ENCODE assay signal across 12 mouse cellular contexts in the genomic region with DNA sequence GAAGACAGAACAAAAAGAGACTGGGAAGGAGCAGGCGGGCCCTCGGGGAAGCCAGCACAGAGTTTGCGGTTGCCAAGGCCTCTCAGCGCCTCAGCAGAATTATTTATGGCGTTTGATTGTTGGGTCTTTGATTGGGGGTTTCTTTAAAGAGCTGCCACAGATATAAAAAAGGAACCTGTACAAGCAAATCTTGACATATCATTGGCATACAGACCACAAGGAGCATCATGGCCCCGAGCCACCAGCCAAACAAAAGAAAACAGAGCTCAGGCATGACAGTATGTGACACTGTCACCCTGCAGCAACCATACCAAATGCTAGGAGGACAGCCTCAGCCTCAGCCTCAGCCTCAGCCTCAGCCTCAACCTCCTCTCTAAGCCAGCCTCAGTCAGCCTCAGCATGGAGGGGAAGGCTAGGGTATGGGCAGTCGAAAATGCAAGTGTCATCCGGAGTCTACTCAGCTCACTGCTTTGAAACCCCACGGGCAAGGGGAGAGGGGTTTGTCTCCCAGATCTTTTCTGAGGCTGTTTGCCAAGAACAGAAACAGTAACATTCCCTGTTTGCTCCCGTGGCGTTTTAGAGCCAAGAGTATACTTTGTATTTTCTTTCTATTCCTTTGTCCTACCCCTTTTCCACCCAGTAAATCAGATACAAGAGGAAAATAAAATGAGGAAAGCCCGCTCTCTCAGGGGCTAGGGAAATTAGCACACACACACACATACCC.
DNase-seq lines count a peak whose midpoint lies in the region; ATAC-seq lines count a peak whose summit lies in the region.
"Had no signal": no experiment of that assay in that cellular context is flagged by ENCODE, and none has a peak within 500 bp of the region (broad histone marks: within the 10 kb centered on the region; RNA-seq: fewer than 3 reads in every experiment).

No protein-coding gene starts in this region.

- 0 out of 2 replicates have a peak, but pooled peaks cover 5% of the 10 kb centered on the region for H3K27me3 ChIP-seq in neural tube, embryonic 11.5 days (ENCODE audit: control insufficient read depth, insufficient read depth, low read length)
- no peaks in the 10 kb centered on the region for H3K27me3 ChIP-seq in forebrain, embryonic 14.5 days (replicated peaks; ENCODE audit: control insufficient read depth, insufficient read depth, low read length)
- H3K27me3 ChIP-seq in hindbrain, embryonic 15.5 days: no peaks in the 10 kb centered on the region
- H3K27me3 ChIP-seq in neural tube, embryonic 13.5 days: peaks cover 34% of the 10 kb centered on the region
- no peaks in the 10 kb centered on the region for H3K27me3 ChIP-seq in intestine, embryonic 15.5 days (replicated peaks)

- peak overlapping the region; percentile 65 for H3K27ac ChIP-seq in neural tube, embryonic 11.5 days (ENCODE audit: low read depth, low read length)
- peak overlapping the region; percentile 85 for H3K27ac ChIP-seq in forebrain, embryonic 14.5 days (ENCODE audit: low read depth, low read length)
- H3K27ac ChIP-seq in hindbrain, embryonic 15.5 days (replicated peaks): peak overlapping the region; percentile 80
- H3K27ac ChIP-seq in neural tube, embryonic 13.5 days (replicated peaks): peak overlapping the region; percentile 80
- H3K27ac ChIP-seq in intestine, embryonic 15.5 days: no peak overlapping the region
- H3K27ac ChIP-seq: liver, embryonic 14.5 days had no signal

- WGBS in neural tube, embryonic 11.5 days: 51% methylated on average over 12 of the region's 12 CpGs
- WGBS in forebrain, embryonic 14.5 days: 18% methylated on average over 12 of the region's 12 CpGs
- WGBS in hindbrain, embryonic 15.5 days: 38% methylated on average over 12 of the region's 12 CpGs
- whole genome bisulfite sequencing in neural tube, embryonic 13.5 days: 22% methylated on average over 12 of the region's 12 CpGs
- 69% methylated on average over 12 of the region's 12 CpGs for WGBS in intestine, embryonic 15.5 days

- H3K9me3 ChIP-seq in neural tube, embryonic 11.5 days (ENCODE audit: control insufficient read depth, low read length): no peaks in the 10 kb centered on the region
- H3K9me3 ChIP-seq in forebrain, embryonic 14.5 days (replicated peaks; ENCODE audit: control insufficient read depth, low read length): no peaks in the 10 kb centered on the region
- no peaks in the 10 kb centered on the region for H3K9me3 ChIP-seq in hindbrain, embryonic 15.5 days
- H3K9me3 ChIP-seq in neural tube, embryonic 13.5 days: no peaks in the 10 kb centered on the region
- no peaks in the 10 kb centered on the region for H3K9me3 ChIP-seq in intestine, embryonic 15.5 days

- DNase-seq in neural tube, embryonic 11.5 days (ENCODE audit: low spot score): peak; percentile 27
- DNase-seq in neural tube, embryonic 10.5 days (ENCODE audit: extremely low spot score, low spot score): no peak
- DNase-seq in forebrain, embryonic 14.5 days (ENCODE audit: low spot score): peak; percentile 67
- DNase-seq in retina, embryonic 14.5 days (ENCODE audit: low spot score): no peak
- DNase-seq in cerebellum, adult 11-12 months: no peak
- DNase-seq: adrenal gland, postnatal 14 days; heart, postnatal 4 days; kidney, postnatal 25 days had no signal

- peak; percentile 38 for ATAC-seq in neural tube, embryonic 11.5 days (ENCODE audit: insufficient read depth, low FRiP score, low TSS enrichment)
- peak; percentile 58 for ATAC-seq in forebrain, embryonic 14.5 days
- ATAC-seq in hindbrain, embryonic 15.5 days (ENCODE audit: low FRiP score, low read depth): peak; percentile 52; the same call in 1 of the 2 replicates
- peak; percentile 54 for ATAC-seq in neural tube, embryonic 13.5 days (ENCODE audit: low read depth)
- no peak for ATAC-seq in intestine, embryonic 15.5 days

- H3K9ac ChIP-seq in neural tube, embryonic 11.5 days (ENCODE audit: low read length): peak overlapping the region; percentile 31; the same call in 1 of the 2 replicates
- H3K9ac ChIP-seq in forebrain, embryonic 14.5 days (ENCODE audit: low read length): peak overlapping the region; percentile 3; the same call in 1 of the 2 replicates
- no peak overlapping the region for H3K9ac ChIP-seq in hindbrain, embryonic 15.5 days
- H3K9ac ChIP-seq in neural tube, embryonic 13.5 days: no peak overlapping the region
- no peak overlapping the region for H3K9ac ChIP-seq in intestine, embryonic 15.5 days
- H3K9ac ChIP-seq: liver, embryonic 14.5 days had no signal

- no peaks in the 10 kb centered on the region for H3K36me3 ChIP-seq in neural tube, embryonic 11.5 days (ENCODE audit: control insufficient read depth, insufficient read depth, low read length)
- peaks cover 5% of the 10 kb centered on the region; the same call in 1 of the 2 replicates for H3K36me3 ChIP-seq in forebrain, embryonic 14.5 days (ENCODE audit: control insufficient read depth, insufficient read depth, low read length)
- H3K36me3 ChIP-seq in hindbrain, embryonic 15.5 days: no peaks in the 10 kb centered on the region
- H3K36me3 ChIP-seq in neural tube, embryonic 13.5 days: no peaks in the 10 kb centered on the region
- no peaks in the 10 kb centered on the region for H3K36me3 ChIP-seq in intestine, embryonic 15.5 days

- H3K4me1 ChIP-seq in neural tube, embryonic 11.5 days (ENCODE audit: control insufficient read depth, insufficient read depth, low read length): peaks cover 13% of the 10 kb centered on the region; the same call in 1 of the 2 replicates
- H3K4me1 ChIP-seq in forebrain, embryonic 14.5 days (ENCODE audit: control insufficient read depth, insufficient read depth, low read length): peaks cover 26% of the 10 kb centered on the region
- H3K4me1 ChIP-seq in hindbrain, embryonic 15.5 days (replicated peaks): peaks cover 57% of the 10 kb centered on the region
- H3K4me1 ChIP-seq in neural tube, embryonic 13.5 days (replicated peaks): peaks cover 50% of the 10 kb centered on the region
- H3K4me1 ChIP-seq in intestine, embryonic 15.5 days (replicated peaks): no peaks in the 10 kb centered on the region

- no peak overlapping the region for H3K4me3 ChIP-seq in neural tube, embryonic 11.5 days (ENCODE audit: low read depth, low read length)
- no peak overlapping the region for H3K4me3 ChIP-seq in forebrain, embryonic 14.5 days (ENCODE audit: low read depth, low read length)
- no peak overlapping the region for H3K4me3 ChIP-seq in hindbrain, embryonic 15.5 days
- H3K4me3 ChIP-seq in neural tube, embryonic 13.5 days: no peak overlapping the region
- no peak overlapping the region for H3K4me3 ChIP-seq in intestine, embryonic 15.5 days (replicated peaks)

- no peak overlapping the region for H3K4me2 ChIP-seq in neural tube, embryonic 11.5 days (ENCODE audit: low read depth)
- no peak overlapping the region for H3K4me2 ChIP-seq in forebrain, embryonic 14.5 days (ENCODE audit: low read length)
- no peak overlapping the region for H3K4me2 ChIP-seq in hindbrain, embryonic 15.5 days
- no peak overlapping the region for H3K4me2 ChIP-seq in neural tube, embryonic 13.5 days
- no peak overlapping the region for H3K4me2 ChIP-seq in intestine, embryonic 15.5 days (replicated peaks)

Comparison
In these comparisons a context has a peak if more than half of its experiments do, and no peak if none do; other contexts are left out.
1. DNase-seq: peak in neural tube, embryonic 11.5 days (single experiment) and forebrain, embryonic 14.5 days (single experiment); none in neural tube, embryonic 10.5 days (single experiment), retina, embryonic 14.5 days (single experiment) and cerebellum, adult 11-12 months (single experiment).
2. H3K9ac ChIP-seq: peak in neural tube, embryonic 11.5 days (single experiment) and forebrain, embryonic 14.5 days (single experiment); none in hindbrain, embryonic 15.5 days (single experiment), neural tube, embryonic 13.5 days (single experiment) and intestine, embryonic 15.5 days (single experiment).